Mouse (Mus musculus) megakaryocyte progenitor cell, adult 5-6 weeks (primary cell): ENCODE results near the gene Lhx8. TPM values are rescaled to one million over a fixed set of nuclear protein-coding genes. Genes with fewer than 3 reads are reported as not detected.

Experiments used
- ATAC-seq: replicated peaks from 2 replicates; pipeline ENCODE4 v1.8.0; 2016; ENCODE audit warnings: mild to moderate bottlenecking, moderate TSS enrichment, inconsistent platforms; ENCODE audit not compliant: poor library complexity
- total RNA-seq, 2 experiments: library from RNA; stranded (forward) in 1 of 2; stranded (reverse) in 1 of 2; fragments of 157-497, 149-512 nt in 1 of 2; fragments of 200-1000 nt in 1 of 2; gene quantifications; 2 replicates each; pipeline versions ENCODE4 v1.2.3 to v1.2.4; 2015 to 2017

Lhx8 gene
- total RNA-seq, 2 experiments from 2014 or later = not detected

DNA sequence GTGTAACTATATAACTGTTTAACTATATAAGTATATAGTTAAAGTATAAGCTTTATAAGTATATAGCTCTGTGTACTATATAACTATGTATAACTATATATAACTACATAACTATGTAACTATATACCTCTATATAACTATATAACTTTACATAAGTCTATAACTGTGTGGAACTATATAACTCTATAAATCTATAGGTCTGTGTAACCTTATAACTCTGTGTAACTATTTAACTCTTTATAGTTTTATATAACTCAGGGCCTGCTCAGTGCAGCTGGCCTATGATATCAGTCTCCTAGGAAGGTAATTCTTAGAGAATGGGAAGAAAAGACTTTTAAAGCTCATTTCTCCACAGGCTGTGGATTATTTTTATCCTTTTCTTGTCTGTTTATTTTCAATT lies 73.1 kb downstream of the Lhx8 start:
- no peak for ATAC-seq
